Mouse (Mus musculus): ENCODE results near the gene Znhit6. TPM values are rescaled to one million over a fixed set of nuclear protein-coding genes. Genes with fewer than 3 reads are reported as not detected.

Gene Znhit6
- 10.9 and 22.0 TPM in 2 replicates for polyA plus RNA-seq (2012)

GRCm38 (mm10) chr3:145575743-145576481 is at the start of gene Znhit6:
TSS of gene Znhit6 (plus strand) at chr3:145576205.

GRCm38 (mm10) chr3:145649852-145650202 is 73.8 kb downstream of the Znhit6 start, which contains the start of gene Ccn1:
TSS of gene Ccn1 (minus strand) at chr3:145649981.

Other genes with a start within 250 kb of the Znhit6 start
- 0.47 and 0.67 TPM in 2 replicates for gene Ccn1, start 73.8 kb downstream of the Znhit6 start, polyA plus RNA-seq (2012)
- 0.02 and 0.07 TPM in 2 replicates for gene Ddah1, start 182.5 kb downstream of the Znhit6 start, polyA plus RNA-seq (2012)